Mouse (Mus musculus): ENCODE measurements at regions not wholly inside any gene's neighbourhood (a gene's known extent, or its start where the extent isn't known, plus 50 kb on each side); places are given as distances from the start of the nearest gene placed in this dataset.
"Not testable (repeated sequence)": the region's sequence is repeated elsewhere in the genome, so short reads cannot be mapped to it uniquely, and the experiment has no call there.

DNA sequence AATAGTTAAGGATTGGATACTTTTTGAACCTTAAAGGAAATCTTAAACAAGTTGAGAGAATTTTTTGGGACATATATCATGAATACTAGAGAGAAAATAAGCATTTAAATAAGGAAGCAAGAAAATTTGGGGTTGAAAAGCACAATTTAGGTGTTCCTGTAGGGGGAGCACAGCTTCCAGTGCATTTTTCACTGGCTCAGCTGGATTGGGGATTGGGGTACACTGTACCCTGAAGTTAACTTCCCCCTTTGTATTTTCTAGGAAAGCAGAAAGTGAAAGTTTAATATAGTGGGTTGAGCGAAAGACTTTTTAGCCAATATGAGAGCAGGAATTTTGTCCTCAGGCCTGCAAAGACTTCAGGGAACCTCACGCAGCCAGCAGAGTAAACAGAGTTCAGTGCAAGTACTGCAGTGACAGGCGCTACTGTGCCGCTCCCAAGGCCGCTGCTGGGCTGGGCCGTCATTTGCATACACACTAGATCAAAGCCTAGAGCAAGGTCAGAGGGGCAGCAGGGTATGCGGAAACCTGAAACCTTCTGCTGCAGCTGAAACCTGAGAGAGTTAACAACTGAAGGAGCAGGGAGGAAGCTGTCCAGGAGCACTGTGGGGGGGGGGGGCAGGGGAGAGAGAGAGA lies 1111.4 kb downstream of the H2al1n start:
- no peaks in the 10 kb centered on the region for H3K9me3 ChIP-seq (replicated peaks)
- no peaks in the 10 kb centered on the region for H3K27me3 ChIP-seq (ENCODE audit: insufficient read depth, low read length)
- no peaks in the 10 kb centered on the region for H3K4me1 ChIP-seq (ENCODE audit: insufficient read depth, low read depth, low read length)
- ATAC-seq (ENCODE audit: extremely low read depth, insufficient number of reproducible peaks, low FRiP score, poor library complexity, severe bottlenecking) (no peak), DNase-seq (ENCODE audit: low spot score) (no peak)
- no peaks in the 10 kb centered on the region for H3K36me3 ChIP-seq (replicated peaks)
- no peak overlapping the region for H3K4me3 ChIP-seq (ENCODE audit: low read depth, low read length)
- TF ChIP-seq POLR2AphosphoS5 (IDR thresholded peaks at IDR 0.05; ENCODE audit: insufficient replicate concordance, low read depth, low read length) (no peak), GATA2 (IDR thresholded peaks at IDR 0.05; ENCODE audit: borderline replicate concordance, low read depth, low read length) (no peak), CTCF (IDR thresholded peaks at IDR 0.05; ENCODE audit: low read depth, low read length) (no peak), TAL1 (conservative IDR thresholded peaks at IDR 0.05; ENCODE audit: low read depth, low read length) (no peak), GATA1 (IDR thresholded peaks at IDR 0.05; ENCODE audit: borderline replicate concordance, low read length) (no peak)

DNA sequence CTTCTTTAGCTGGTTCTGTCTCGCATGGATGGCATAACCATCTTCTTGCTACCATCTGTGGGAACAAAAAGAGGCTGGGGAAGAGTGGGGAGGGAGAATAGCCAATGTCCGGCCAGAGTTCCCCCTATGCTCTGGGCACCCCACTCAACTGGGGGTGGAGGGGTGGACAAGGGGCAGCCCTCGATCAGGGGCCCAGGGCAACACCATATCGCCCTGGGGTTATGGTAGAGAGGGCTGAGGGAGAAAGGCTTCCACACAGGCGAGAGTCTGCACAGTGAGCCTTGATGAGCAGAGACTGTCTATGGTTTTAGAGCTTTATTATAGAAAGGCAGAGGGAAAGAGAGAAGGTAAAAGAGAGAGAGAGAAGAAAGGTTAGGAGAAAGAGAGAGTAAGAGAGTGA lies 1112.0 kb downstream of the H2al1n start:
- H3K27me3 ChIP-seq (ENCODE audit: insufficient read depth, low read length), result no peaks in the 10 kb centered on the region
- TF ChIP-seq GATA1 (IDR thresholded peaks at IDR 0.05; ENCODE audit: borderline replicate concordance, low read length), result no peak
- TF ChIP-seq TAL1 (conservative IDR thresholded peaks at IDR 0.05; ENCODE audit: low read depth, low read length), result no peak
- TF ChIP-seq POLR2AphosphoS5 (IDR thresholded peaks at IDR 0.05; ENCODE audit: insufficient replicate concordance, low read depth, low read length), result no peak
- no peak for TF ChIP-seq CTCF (IDR thresholded peaks at IDR 0.05; ENCODE audit: low read depth, low read length)
- no peak for TF ChIP-seq GATA2 (IDR thresholded peaks at IDR 0.05; ENCODE audit: borderline replicate concordance, low read depth, low read length)
- ATAC-seq (ENCODE audit: extremely low read depth, insufficient number of reproducible peaks, low FRiP score, poor library complexity, severe bottlenecking), result no peak

DNA sequence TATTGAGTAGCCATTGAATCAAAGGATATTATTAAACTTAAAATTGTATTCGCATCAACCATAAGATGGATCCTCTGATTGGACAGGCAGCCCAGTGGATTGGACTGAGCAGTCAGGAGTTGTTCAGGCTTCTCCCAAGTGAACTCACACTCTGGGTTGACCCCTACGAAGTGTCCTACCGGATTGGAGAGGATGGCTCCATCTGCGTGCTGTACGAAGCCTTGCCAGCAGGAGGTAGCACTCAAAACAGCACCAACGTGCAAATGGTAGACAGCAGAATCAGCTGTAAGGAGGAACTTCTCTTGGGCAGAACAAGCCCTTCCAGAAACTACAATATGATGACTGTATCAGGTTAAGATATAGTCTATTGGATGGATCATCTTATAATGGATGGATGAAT lies 1154.2 kb downstream of the H2al1n start:
- not testable (repeated sequence) for H3K9me3 ChIP-seq (replicated peaks); H3K4me1 ChIP-seq (ENCODE audit: insufficient read depth, low read depth, low read length); H3K27me3 ChIP-seq (ENCODE audit: insufficient read depth, low read length); H3K4me3 ChIP-seq (ENCODE audit: low read depth, low read length); DNase-seq (ENCODE audit: low spot score); H3K36me3 ChIP-seq (replicated peaks)
- peak; percentile 99 for ATAC-seq (ENCODE audit: extremely low read depth, insufficient number of reproducible peaks, low FRiP score, poor library complexity, severe bottlenecking)

More for the DNA sequence above, 1112.0 kb downstream of the H2al1n start:
- no peaks in the 10 kb centered on the region for H3K9me3 ChIP-seq (replicated peaks)
- H3K4me3 ChIP-seq (ENCODE audit: low read depth, low read length), result no peak overlapping the region
- H3K4me1 ChIP-seq (ENCODE audit: insufficient read depth, low read depth, low read length), result no peaks in the 10 kb centered on the region
- DNase-seq (ENCODE audit: low spot score), result no peak
- no peaks in the 10 kb centered on the region for H3K36me3 ChIP-seq (replicated peaks)

All from G1E (cell line).